8 mouse cellular contexts compared by ENCODE assay signal in the genomic region with DNA sequence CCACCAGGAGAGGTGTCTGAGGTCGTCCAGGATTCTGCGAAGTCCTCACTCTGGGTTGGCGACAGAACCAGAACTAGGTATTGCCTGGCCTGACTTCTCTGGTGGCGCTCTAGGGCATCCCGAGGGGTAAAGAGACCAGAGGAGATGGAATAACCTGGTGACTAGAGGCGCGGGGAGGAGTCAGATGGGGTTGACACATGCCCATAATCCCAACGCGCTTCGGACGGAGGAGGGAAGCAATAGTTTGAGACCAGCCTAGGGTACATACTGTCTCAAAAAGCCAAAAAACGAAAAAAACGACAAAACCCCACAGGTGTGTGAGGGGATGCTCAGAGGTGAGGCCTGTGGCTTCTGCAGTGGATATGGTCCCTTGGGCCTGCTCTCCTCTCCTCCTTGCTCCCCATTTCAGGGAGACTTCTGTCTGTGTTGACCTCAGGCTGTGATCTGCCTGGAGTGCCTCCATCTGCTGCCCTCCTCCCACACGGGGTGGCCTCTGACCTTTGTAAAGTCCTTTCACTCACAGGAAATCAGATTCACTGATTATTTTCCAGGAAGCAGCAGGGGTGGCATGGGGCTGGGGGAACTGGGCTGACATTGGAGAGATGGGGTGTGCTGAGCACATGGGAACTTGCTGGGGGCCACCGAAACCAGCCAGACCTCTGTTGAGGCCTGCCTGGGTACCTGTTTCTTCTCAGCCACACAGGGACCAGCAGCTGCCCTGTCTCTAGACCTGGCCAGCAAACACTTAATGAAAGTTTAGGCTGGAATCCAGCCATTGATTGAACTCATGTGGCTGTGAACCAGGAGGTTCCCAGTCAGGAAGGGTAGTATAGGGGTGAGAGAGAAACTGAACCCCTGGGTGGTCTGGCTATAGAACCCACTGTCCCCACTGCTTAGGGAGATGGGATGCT. TPM values are rescaled to one million over a fixed set of nuclear protein-coding genes. Genes with fewer than 3 reads are reported as not detected.
DNase-seq lines count a peak whose midpoint lies in the region; ATAC-seq and TF ChIP-seq lines count a peak whose summit lies in the region.

No protein-coding gene starts in this region.

- peaks cover 19% of the 10 kb centered on the region for H3K4me1 ChIP-seq in lung, embryonic 15.5 days
- no peaks in the 10 kb centered on the region for H3K4me1 ChIP-seq in embryonic fibroblast, embryonic 13.5 days (ENCODE audit: control insufficient read depth, insufficient read depth, low read length)
- H3K4me1 ChIP-seq in limb, embryonic 13.5 days: peaks cover 23% of the 10 kb centered on the region; the same call in 1 of the 2 replicates
- peaks cover 22% of the 10 kb centered on the region; the same call in 1 of the 2 replicates for H3K4me1 ChIP-seq in olfactory bulb, adult 2 months (ENCODE audit: control insufficient read depth, insufficient read depth, low read length)

- DNase-seq in lung, postnatal 14 days: no peak
- no peak for DNase-seq in frontal cortex, postnatal 10 days (ENCODE audit: low spot score in 2 of 2)
- no peak for DNase-seq in left cerebral cortex, postnatal 25 days (ENCODE audit: low spot score in 2 of 2)
- DNase-seq in left cerebral cortex, adult 11 months (ENCODE audit: low spot score): no peak

- intact Hi-C loops in left cerebral cortex, postnatal 25 days (cut with DNase I): no loop called here

- H3K27me3 ChIP-seq in lung, embryonic 15.5 days: no peaks in the 10 kb centered on the region
- no peaks in the 10 kb centered on the region for H3K27me3 ChIP-seq in limb, embryonic 13.5 days

- peak overlapping the region; percentile 88 for H3K4me2 ChIP-seq in lung, embryonic 15.5 days
- H3K4me2 ChIP-seq in limb, embryonic 13.5 days (replicated peaks): peak overlapping the region; percentile 97

- no peak for ATAC-seq in lung, embryonic 15.5 days (ENCODE audit: borderline replicate concordance, extremely low read depth, low FRiP score, low TSS enrichment)
- ATAC-seq in limb, embryonic 13.5 days (ENCODE audit: low FRiP score, low read depth): no peak

- 17% methylated on average over 15 of the region's 15 CpGs for WGBS in lung, embryonic 15.5 days
- 10% methylated on average over 15 of the region's 15 CpGs for WGBS in limb, embryonic 13.5 days
- WGBS in olfactory bulb, adult 2 months: 36% methylated on average over 15 of the region's 15 CpGs

- TF ChIP-seq POLR2A in embryonic fibroblast, embryonic 13.5 days (IDR thresholded peaks at IDR 0.05; ENCODE audit: low read depth, low read length): no peak
- TF ChIP-seq POLR2A in olfactory bulb, adult 2 months (IDR thresholded peaks at IDR 0.05; ENCODE audit: insufficient read depth, low read depth, low read length): 0 out of 2 replicates have a peak, but pooled peaks have one; percentile 6

- peak overlapping the region; percentile 88 for H3K4me3 ChIP-seq in lung, embryonic 15.5 days
- H3K4me3 ChIP-seq in embryonic fibroblast, embryonic 13.5 days (ENCODE audit: insufficient read depth, low read length): peak overlapping the region; percentile 54; the same call in 1 of the 2 replicates
- peak overlapping the region; percentile 84 for H3K4me3 ChIP-seq in limb, embryonic 13.5 days
- H3K4me3 ChIP-seq in olfactory bulb, adult 2 months (ENCODE audit: insufficient read depth, low read depth, low read length): peak overlapping the region; percentile 78; the same call in 1 of the 2 replicates

- H3K9me3 ChIP-seq in lung, embryonic 15.5 days: no peaks in the 10 kb centered on the region
- no peaks in the 10 kb centered on the region for H3K9me3 ChIP-seq in limb, embryonic 13.5 days

- 0 out of 2 replicates have a peak, but pooled peaks cover 5% of the 10 kb centered on the region for H3K36me3 ChIP-seq in lung, embryonic 15.5 days
- H3K36me3 ChIP-seq in limb, embryonic 13.5 days: peaks cover 9% of the 10 kb centered on the region; the same call in 1 of the 2 replicates

- H3K27ac ChIP-seq in lung, embryonic 15.5 days: peak overlapping the region; percentile 86; the same call in 1 of the 2 replicates
- H3K27ac ChIP-seq in embryonic fibroblast, embryonic 13.5 days (ENCODE audit: insufficient read depth, low read length): no peak overlapping the region
- 0 out of 2 replicates have a peak overlapping the region, but pooled peaks have one; percentile 8 for H3K27ac ChIP-seq in limb, embryonic 13.5 days
- H3K27ac ChIP-seq in olfactory bulb, adult 2 months (ENCODE audit: insufficient read depth, low read depth, low read length): no peak overlapping the region

- peak overlapping the region; percentile 46 for H3K9ac ChIP-seq in lung, embryonic 15.5 days
- H3K9ac ChIP-seq in limb, embryonic 13.5 days: peak overlapping the region; percentile 78; the same call in 1 of the 2 replicates

- no peak for TF ChIP-seq CTCF in embryonic fibroblast, embryonic 13.5 days (IDR thresholded peaks at IDR 0.05; ENCODE audit: borderline replicate concordance, insufficient read depth, low read length)
- TF ChIP-seq CTCF in olfactory bulb, adult 2 months (IDR thresholded peaks at IDR 0.05; ENCODE audit: insufficient read depth, low read depth, low read length): no peak

RNA-seq across cellular contexts. Expression of a gene that starts 0.6 kb away (rescaled TPM):
- polyA plus RNA-seq in lung, embryonic 15.5 days (2015; fragmentation: Nextera tagmentation; extraction: Ambion mirVana): 4.9 and 5.0 TPM in 2 replicates
- polyA plus RNA-seq in embryonic fibroblast, embryonic 13.5 days (2011; ENCODE audit: insufficient read length, low read depth, missing spikeins): 1.3 and 2.0 TPM in 2 replicates
- 9.6 and 10.8 TPM in 2 replicates for polyA plus RNA-seq in limb, embryonic 13.5 days (2015; fragmentation: Nextera tagmentation; extraction: Ambion mirVana)
- polyA plus RNA-seq in olfactory bulb, adult 2 months (2012; ENCODE audit: insufficient read depth, insufficient read length, low replicate concordance, missing spikeins): not detected in 2 replicates
- total RNA-seq in left cerebral cortex, postnatal 25 days (2021): 1 to 10 TPM; 7.2 to 8.2 TPM

RNA-seq across cellular contexts. Expression of a gene that starts 47.0 kb away (rescaled TPM):
- polyA plus RNA-seq in lung, embryonic 15.5 days (2015; fragmentation: Nextera tagmentation; extraction: Ambion mirVana): 37.7 and 42.8 TPM in 2 replicates
- 39.4 TPM in 2 replicates for polyA plus RNA-seq in embryonic fibroblast, embryonic 13.5 days (2011; ENCODE audit: insufficient read length, low read depth, missing spikeins)
- 55.3 and 60.1 TPM in 2 replicates for polyA plus RNA-seq in limb, embryonic 13.5 days (2015; fragmentation: Nextera tagmentation; extraction: Ambion mirVana)
- polyA plus RNA-seq in olfactory bulb, adult 2 months (2012; ENCODE audit: insufficient read depth, insufficient read length, low replicate concordance, missing spikeins): not detected in 2 replicates
- 10 to 100 TPM; 36.8 to 37.1 TPM for total RNA-seq in left cerebral cortex, postnatal 25 days (2021)

Comparison
In these comparisons a context has a peak if more than half of its experiments do, and no peak if none do; other contexts are left out.
1. H3K27ac ChIP-seq: peak in lung, embryonic 15.5 days (single experiment) and limb, embryonic 13.5 days (single experiment); none in embryonic fibroblast, embryonic 13.5 days (single experiment) and olfactory bulb, adult 2 months (single experiment).
2. Peak in every context shown above with its lines, with median percentiles within 50 percentile points of each other: H3K4me3 ChIP-seq.